Mouse (Mus musculus): ENCODE measurements around the gene Ube2l3.
A peak's percentile ranks its signal among the peaks of the same experiment; 100 is the strongest.
"Not testable (repeated sequence)": the region's sequence is repeated elsewhere in the genome, so short reads cannot be mapped to it uniquely, and the experiment has no call there.

Gene Ube2l3

DNA sequence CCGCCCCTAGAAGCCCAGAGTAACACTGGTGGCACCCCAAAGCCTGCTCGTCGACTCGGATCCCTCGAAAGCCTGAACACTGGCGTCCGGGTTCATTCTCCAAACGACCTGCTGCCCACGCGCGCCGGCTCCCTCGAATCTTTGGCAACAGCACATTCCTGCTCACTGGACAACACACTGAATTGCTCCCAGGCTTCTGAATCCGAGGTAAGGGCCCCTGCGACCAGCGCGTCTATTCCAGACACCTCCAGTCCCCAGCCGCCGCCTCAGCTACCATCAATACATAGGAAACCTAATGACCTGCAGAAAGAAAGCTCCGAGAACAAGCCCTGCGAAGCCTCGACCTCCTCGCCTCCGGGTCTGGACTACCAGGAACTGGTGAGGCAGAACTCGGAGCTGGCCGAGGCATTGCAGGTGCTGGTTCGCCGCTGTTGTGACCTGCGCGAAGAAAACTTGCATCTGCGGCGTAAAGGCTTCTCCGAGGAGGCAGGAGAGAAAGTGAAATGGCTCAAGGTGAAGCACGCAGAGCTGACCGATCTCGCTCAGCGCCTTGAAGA lies 7.0 kb upstream of the Ube2l3 start:
- DNase-seq (ENCODE audit: low read depth in 2 of 2, low spot score in 2 of 2) = no peak

DNA sequence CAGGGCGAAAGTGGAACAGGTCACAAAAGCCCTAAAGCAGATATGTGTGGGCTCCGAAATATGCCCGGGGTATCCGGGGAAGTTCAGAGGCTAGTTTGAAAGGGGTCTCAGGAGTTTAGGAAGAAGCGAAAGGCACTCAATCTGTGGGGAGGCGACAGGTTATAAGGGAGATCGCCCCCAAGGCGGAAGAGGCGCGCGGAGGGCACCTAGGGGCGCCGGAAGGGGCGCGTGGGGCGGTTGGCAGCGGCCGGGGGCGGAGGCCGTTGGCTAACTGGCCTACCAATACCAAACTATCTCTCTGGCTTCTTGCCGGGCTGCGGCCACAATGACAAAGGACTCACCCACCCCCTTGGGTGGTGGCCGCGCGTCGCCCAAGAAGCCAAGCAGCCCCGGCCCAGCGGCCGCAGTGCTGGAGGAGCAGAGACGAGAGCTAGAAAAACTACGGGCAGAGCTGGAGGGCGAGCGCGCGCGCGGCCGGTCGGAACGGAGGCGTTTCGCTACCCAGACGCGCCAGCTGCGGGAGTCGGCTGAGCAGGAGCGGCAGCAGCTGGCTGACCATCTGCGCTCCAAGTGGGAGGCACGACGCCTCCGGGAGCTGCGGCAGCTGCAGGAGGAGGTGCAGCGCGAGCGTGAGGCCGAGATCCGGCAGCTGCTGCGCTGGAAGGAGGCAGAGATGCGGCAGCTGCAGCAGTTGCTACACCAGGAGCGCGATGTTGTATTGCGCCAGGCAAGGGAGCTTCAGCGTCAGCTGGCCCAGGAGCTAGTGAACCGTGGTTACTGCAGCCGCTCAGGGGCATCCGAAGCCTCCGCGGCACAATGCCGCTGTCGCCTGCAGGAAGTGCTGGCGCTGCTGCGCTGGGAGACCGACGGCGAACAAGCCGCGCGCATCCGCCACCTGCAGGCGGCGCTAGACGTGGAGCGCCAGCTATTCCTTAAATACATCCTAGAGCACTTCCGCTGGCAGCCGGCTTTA lies 6.2 kb upstream of the Ube2l3 start, which contains the start of gene Rimbp3:
Gene Rimbp3 (plus strand): TSS at position 215 of the 973 bp plus-strand sequence.
- peak; percentile 69 to 70 for DNase-seq (ENCODE audit: low read depth in 2 of 2, low spot score in 2 of 2)

DNA sequence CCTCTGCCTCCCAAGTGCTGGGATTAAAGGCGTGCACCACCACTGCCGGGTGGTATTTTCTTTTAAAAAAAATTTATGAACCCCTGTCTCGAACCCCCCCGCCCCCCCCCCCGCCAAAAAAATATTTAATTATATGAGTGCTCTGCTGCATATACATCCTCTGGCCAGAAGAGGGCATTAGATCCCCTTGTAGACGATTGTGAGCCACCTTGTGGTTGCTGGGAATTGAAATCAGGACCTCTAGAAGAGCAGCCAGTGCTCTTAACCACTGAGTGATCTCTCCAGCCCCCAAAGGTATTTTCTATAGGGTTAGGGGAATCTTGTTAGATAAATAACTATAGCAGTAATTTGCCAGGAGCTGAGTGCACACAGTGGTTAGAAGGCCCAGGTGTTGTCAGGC lies 2.5 kb upstream of the Ube2l3 start:
- peak; percentile 44 to 53 for DNase-seq (ENCODE audit: low read depth in 2 of 2, low spot score in 2 of 2)

DNA sequence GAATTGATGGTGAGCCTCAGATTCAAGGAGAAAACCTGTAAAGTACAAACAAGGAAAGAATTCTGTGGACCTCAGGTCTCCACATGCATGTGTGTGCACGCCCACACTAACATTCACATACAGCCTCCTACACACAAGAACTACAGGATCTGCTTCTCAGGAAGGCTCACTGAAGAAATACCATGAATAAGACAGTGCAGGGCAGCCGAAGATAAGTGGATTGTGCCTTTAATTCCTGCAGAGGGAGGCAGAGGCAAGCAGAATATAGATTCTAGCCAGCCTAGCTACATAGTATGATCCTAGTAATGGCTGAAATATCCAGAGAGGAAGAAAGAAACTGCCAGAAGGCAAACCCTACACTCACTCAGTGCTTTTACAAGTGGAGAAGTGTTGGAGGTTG lies 472 bp downstream of the Ube2l3 start:
- DNase-seq (ENCODE audit: low read depth in 2 of 2, low spot score in 2 of 2) = no peak

DNA sequence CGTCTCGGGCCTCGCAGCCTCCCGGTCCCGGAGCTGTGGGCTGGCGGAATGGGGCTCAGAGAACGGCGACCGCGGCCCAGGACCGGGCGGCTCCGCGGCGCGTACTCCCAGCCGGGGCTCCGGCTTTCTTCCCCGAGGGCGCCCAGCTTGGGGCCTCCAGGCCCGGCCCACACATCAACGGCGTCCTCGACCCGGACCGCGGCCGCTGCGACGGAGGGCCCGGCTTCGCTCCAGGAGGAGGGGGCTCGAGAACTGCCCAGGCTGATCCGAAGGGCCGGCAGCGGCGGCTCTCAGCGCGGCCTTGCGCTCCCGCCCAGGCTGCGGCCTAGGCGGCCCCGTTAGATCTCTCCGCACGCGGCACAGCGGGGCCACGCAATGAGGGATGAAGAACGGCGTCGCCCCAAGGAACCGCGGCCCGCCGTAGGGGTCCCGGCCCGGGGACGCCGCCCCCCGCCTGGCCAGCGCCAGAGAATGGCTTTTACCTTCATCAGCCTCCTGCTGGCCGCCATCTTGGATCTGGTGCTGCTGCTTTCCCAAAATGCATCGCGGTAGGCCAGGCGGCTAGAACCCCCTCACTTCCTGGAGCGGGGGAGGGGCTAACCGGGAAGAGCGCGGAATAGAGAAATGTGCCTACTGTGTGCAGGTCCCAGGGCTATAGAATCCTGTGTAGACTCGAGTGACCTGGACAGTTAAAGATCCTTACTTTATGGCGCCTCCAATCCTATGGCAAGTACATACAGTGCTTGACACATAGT lies 1.3 kb downstream of the Ube2l3 start:
- DNase-seq (ENCODE audit: low read depth in 2 of 2, low spot score in 2 of 2) = peak; percentile 65 to 73

DNA sequence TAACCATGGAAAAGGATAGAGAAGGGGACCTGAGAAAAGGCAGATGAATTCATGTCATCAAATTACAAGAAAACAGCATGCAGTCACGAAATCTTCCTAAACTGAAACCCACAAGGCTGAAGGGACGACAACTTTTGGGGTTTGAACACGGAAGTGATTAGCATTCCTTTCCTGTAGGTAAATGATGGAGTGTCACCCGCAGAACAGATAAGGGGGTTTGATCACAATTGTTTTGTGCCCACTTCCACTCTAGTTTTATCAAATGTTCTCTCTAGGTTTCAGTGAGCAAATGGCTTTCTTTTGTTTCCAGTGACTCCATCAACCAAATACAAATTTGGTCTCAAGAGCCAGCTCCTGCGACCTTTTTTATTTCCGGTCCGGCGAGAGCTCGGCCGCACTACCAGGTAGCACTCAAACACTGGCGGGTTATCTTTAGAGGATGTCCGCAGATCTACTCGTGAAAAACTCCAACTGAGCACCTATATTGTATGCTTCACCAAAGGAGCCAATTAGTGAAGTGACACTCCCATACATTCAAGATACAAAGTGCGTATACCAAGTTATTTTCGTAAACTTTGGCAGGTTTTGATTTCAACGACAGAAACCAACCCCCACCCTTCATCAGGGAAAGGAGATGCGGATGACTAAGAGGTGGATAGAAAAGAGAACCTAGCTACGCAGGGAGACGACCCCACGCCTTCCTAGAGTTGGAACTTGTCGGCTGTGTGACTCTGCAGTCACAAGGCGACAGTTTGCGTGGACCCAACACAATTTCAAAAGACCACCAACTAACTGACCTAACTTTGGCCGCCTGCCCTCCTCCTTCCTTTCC lies 2.1 kb downstream of the Ube2l3 start:
- no peak for DNase-seq (ENCODE audit: low read depth in 2 of 2, low spot score in 2 of 2)

DNA sequence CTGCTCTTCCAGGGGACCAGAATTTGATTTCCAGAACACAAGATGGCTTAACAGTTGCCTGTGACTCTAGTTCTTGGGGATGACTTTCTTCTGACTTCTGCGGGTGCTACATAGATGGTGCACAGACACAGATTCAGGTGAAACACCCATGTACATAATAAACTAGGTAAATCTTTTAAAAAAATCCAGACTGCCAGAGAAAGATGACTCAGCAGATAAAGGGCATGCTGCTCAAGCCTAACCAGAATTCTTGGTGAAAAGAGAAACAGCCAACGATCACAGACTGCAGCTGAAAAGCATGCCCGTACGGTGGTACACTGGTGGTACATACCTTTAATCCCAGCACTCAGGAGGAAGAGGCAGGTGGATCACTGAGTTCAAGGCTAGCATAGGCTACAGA lies 8.6 kb downstream of the Ube2l3 start:
- DNase-seq (ENCODE audit: low read depth in 2 of 2, low spot score in 2 of 2) = no peak

DNA sequence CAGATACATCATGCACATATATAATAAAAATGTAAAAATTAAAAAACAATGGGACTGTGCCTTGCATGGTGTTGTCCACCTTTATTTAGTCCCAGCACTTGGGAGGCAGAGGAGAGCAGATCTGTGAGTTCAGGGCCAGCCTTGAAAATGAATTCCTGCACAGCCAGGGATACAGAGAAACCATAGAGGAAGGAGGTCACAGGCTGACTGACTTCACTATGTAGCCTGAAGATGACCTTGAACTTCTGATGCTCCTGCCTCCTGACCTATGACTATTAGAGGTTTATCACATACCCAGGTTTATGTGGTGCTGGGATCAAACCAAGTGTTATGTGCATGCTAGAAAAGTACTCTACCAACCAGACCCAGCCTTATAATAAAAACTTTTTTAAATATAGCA lies 17.0 kb downstream of the Ube2l3 start:
- DNase-seq (ENCODE audit: low read depth in 2 of 2, low spot score in 2 of 2) = no peak

DNA sequence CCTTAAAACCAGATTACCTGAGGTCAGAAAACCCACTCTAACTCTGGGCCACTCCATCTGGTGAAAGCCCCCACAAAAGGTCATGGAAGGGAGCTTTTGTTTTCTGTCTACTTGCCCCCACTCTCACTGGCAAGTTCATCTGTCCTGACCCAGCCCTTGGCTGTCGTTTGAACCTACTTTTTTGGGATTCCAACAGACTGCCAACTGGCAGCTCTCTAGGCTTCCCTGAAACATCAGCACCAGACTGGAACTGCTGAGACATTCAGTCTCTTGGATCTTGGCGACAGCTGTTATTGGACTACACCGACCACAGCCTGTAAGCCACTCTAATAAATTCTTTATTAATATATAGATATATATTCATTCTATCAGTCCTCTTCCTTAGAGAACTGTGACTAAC lies 19.4 kb downstream of the Ube2l3 start:
- no peak for DNase-seq (ENCODE audit: low read depth in 2 of 2, low spot score in 2 of 2)

DNA sequence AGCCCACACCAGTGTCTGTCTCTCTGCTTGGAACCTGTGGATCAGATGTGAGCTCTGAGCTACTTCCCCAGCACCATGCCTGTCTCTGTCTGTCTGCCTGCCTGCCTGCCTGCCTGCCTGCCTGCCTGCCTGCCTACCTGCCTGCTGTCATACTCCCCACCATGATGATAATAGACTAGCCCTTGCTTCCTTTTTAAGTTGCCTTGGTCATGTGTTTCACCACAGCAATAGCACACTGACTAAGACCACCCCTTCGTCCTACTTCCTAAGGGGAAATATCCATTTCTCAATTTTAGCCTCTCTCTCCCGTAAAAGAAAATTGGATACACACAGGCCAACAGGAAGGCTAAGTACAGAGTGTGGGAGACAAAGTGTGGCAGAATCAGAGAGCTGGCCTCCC lies 20.3 kb downstream of the Ube2l3 start:
- DNase-seq (ENCODE audit: low read depth in 2 of 2, low spot score in 2 of 2) = no peak

DNA sequence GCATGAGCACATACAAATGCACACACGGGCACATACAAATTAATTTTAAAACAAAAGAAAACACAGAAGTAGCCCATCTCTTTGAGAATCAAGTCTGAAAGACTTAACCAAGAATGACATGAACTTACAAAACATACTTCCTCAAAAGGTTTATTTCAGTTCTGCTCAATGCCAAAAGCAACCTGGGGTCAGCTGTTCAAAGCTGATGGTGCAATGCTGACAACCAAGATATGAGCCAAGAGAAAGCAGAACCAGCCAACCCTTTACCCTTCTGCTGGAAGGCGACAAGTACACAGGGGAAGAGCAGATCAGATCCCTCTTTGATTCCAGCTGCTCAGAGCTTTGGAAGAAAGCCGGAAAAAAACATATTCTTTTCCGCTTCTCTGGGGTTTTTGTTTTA lies 21.1 kb downstream of the Ube2l3 start:
- DNase-seq (ENCODE audit: low read depth in 2 of 2, low spot score in 2 of 2) = no peak

DNA sequence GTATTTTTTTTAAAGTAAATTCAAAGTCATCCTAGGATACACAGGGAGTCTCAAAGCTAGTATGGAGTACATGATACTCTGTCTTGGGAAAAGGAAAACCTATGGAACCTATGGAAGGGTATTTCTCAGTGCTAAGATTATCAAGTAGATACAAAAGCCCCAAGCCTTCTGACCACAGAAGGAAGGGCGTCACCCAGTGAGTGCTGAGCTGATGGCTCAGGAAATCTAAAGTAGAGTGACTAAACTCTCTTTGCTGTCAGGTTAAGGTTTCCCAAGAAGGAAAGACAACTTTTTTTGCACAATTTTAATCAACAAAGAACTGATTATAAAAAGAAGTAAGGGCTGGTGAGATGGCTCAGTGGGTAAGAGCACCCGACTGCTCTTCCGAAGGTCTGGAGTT lies 22.7 kb downstream of the Ube2l3 start:
- no peak for DNase-seq (ENCODE audit: low read depth in 2 of 2, low spot score in 2 of 2)

DNA sequence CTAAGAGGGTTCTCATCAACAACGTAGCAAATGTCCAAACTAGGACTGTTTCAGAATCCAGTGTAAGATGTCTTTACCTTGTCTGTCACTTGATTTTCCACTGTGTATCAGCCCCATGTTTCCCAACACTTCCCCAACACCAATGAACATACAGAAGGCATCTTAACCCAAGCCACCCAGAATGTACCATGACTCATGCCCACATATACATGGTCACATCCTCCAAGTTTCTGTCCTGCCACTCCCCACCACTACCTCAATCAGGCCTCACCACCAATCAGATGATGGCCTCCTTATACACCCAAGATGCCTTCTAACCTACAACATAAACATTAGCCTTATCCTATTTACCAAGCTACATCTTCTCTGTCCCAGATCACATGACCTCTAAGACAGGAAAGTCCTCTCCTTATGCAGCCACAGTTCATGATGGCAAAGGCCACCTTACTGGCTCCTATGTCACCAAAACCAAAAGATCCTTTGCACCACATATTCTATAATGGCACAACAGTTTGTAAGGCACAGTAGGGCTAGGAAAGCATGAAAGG lies 24.8 kb downstream of the Ube2l3 start:
- no peak for DNase-seq (ENCODE audit: low read depth in 2 of 2, low spot score in 2 of 2)

DNA sequence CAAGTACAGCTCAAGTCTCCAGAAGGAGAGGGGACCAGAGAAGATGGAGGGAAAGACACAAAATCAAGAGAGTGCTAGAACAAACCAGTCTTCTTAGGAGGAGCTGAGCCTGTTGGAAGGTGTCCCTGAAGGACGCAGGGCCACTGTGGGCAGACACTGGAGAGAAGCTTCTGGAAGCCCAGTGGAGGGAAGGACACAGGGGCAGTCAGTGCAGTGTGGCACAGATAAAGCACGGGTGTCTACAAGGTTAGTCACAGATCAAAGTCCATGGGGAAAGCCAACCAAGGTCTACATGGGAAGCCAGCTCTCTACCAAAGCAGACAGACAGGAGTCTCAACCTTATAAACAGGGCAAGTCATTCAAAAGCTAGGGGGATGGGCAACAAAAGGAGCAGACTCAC lies 26.7 kb downstream of the Ube2l3 start:
- DNase-seq (ENCODE audit: low read depth in 2 of 2, low spot score in 2 of 2) = no peak

DNA sequence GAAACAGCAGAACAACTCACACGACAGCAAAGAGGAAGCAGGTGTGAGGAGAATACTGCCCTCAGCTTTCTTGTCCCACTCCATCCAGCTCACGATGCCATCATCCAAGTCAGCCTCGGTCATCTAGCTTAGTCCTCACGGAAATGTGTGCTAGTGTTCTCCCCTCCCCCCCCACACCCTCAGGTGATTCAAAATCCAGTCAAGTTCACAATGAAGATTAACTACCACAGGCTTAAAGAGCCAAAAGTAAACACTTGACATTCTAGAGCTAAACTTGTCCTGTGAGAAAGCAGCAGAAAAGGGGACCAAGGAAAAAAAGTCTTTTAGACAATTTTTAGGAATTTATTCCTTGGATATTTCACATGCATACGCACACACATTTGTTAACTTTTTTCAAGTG lies 34.4 kb downstream of the Ube2l3 start:
- no peak for DNase-seq (ENCODE audit: low read depth in 2 of 2, low spot score in 2 of 2)

DNA sequence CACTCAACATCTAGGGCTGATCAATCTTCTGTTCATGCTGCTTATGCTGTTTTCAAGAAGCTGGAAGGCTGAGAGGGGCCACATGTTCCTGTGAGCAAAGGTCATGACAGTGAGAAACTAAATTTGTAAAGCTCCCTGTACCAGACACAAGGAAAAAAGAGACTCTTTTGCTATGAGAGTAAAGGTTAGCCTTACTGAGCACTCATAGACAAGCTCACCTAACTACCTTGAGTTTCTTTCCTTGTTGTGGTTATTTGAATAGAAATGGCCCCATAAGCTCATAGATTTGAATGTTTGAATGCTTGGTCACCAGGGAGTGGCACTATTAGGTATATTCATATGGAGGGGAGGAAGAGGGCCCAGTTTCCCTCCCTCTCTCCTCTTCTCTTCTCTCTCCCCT lies 35.3 kb downstream of the Ube2l3 start:
- DNase-seq (ENCODE audit: low read depth in 2 of 2, low spot score in 2 of 2) = no peak

DNA sequence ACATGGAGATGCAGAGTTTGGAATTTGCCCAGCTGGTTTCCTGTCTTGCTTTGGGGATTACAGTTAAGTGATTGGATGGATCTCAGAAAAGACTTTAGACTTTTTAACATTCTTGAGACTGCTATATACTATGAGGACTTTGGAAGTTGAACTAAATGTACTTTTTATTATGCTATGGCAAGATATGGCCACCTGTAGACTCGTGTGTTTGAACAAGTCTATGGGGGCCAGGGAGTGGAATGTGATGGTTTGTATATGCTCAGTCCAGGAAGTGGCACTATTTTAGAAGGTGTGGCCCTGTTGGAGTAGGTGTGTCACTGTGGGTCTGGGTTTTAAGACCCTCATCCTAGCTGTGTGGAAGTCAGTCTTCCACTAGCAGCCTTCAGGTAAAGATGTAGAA lies 37.0 kb downstream of the Ube2l3 start:
- DNase-seq (ENCODE audit: low read depth in 2 of 2, low spot score in 2 of 2) = not testable (repeated sequence)

DNA sequence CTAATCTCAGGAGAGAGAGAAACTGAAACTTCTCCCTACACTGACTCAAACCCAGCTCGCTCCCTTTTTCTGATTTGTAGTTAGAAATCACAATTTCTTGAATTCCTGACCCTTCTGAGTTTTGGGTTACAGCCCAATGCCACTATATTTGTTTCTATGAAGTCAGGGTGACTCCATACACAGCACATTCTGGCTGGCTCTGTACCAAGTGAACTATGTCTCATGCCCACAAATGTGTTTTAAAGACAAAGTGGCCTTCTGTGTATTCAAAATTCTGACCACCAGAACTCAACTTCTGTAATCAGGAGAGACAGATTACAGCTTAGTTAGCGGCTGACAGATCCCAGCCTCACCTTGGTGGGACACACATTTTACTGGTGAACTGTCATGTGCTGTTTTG lies 48.1 kb downstream of the Ube2l3 start:
- no peak for DNase-seq (ENCODE audit: low read depth in 2 of 2, low spot score in 2 of 2)

DNA sequence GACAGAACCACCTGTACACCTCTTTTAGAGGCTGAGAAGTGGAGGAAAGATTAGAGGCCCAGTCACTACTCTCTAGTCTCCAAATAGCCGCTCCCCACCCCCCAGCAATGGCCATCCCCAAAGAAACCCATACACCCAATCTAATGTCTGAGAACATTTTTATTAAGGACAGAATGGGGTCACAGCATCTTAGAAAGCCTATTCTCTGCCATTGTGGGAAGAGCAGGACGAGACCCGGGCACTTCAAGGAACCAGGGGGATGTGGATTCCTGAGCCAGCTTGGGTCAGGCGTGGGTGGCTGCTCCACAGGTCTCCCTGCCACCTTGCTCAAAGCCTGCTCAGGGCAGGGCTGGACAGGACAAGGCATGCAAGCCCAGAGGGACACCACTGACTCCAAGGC lies 50.6 kb downstream of the Ube2l3 start:
- DNase-seq (ENCODE audit: low read depth in 2 of 2, low spot score in 2 of 2) = no peak

DNA sequence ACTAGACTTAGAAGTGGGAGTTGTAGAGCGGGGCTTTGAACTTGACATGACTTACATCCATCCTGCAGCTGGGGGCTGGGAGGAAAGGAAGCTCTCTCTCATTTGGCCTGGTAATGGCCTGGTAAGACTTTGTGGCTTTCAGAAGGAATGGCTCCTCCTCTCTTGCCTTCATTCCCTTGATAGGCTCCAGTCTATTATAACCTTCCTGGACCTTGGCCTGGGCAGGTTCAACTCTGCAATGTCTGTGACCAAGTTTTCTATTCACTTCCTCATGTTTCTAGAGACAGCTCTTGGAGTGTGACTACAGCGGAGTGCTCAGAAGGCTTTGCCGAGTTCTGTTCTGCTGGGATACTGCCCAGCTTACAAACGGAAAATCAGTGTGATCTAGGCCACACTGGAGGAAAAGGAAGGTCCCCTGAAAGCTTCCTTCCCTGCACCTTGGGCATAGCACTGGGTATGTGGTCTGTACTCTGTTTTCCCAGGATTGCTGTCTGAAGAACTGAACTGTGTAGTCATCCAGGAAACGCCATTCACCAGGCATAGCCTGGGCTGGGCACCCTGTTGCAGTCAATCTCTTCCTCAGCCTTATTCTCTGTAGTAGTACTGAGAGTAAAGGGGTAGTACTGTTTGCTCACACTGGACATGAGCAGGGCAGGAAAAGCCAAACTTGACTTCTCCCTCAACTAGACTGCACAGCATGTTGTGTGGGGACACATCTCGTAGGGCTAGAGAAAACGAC lies 51.8 kb downstream of the Ube2l3 start:
- no peak for DNase-seq (ENCODE audit: low read depth in 2 of 2, low spot score in 2 of 2)

Measured in CD8-positive naive resting alpha-beta T cell, adult 2 months (primary cell).